Mouse (Mus musculus) spleen, adult 2 months (tissue): ENCODE measurements around the gene Diablo. TPM values are rescaled to one million over a fixed set of nuclear protein-coding genes. Genes with fewer than 3 reads are reported as not detected.
"Not testable (repeated sequence)": the region's sequence is repeated elsewhere in the genome, so short reads cannot be mapped to it uniquely, and the experiment has no call there.

Source experiments
- DNase-seq, 2 experiments: peaks; one replicate each; pipeline versions ENCODE4 v3.0.0 to v3.0.0-alpha.2; 2012 to 2021; ENCODE audit warnings: low spot score in 2 of 2, low read depth in 1 of 2
- H3K27ac ChIP-seq: fragments of 200-500 bp; 2 replicates; pipeline ENCODE4 v1.5.1; 2012; ENCODE audit warnings: low read length, inconsistent platforms; ENCODE audit not compliant: insufficient read depth
- H3K27me3 ChIP-seq: fragments of 200-500 bp; 2 replicates; pipeline ENCODE4 v1.6.1; 2012; ENCODE audit warnings: mild to moderate bottlenecking, moderate library complexity, low read length, inconsistent platforms; ENCODE audit not compliant: control insufficient read depth, insufficient read depth
- H3K36me3 ChIP-seq: fragments of 200-500 bp; 2 replicates; pipeline ENCODE4 v1.6.1; 2012; ENCODE audit warnings: mild to moderate bottlenecking, low read length, inconsistent platforms; ENCODE audit not compliant: control insufficient read depth, insufficient read depth
- H3K4me1 ChIP-seq: fragments of 200-500 bp; 2 replicates; pipeline ENCODE4 v1.6.1; 2011; ENCODE audit warnings: inconsistent platforms; ENCODE audit not compliant: control insufficient read depth, insufficient read depth, insufficient read length
- H3K4me3 ChIP-seq: fragments of 200-500 bp; 2 replicates; pipeline ENCODE4 v1.5.1; 2011; ENCODE audit warnings: mild to moderate bottlenecking, inconsistent platforms; ENCODE audit not compliant: insufficient read depth, insufficient read length; ENCODE audit errors: extremely low read depth
- CTCF ChIP-seq: fragments of 200-500 bp; IDR thresholded peaks from 2 replicates; pipeline ENCODE4 v1.5.1; 2011; ENCODE audit warnings: mild to moderate bottlenecking, inconsistent platforms; ENCODE audit not compliant: insufficient read depth, insufficient read length, insufficient replicate concordance; ENCODE audit errors: extremely low read depth
- POLR2A ChIP-seq: fragments of 200-500 bp; IDR thresholded peaks from 2 replicates; pipeline ENCODE4 v1.6.1; 2011; ENCODE audit warnings: low read depth, low read length, inconsistent platforms
- WGBS: fragments of 180-500 bp; shearing (Covaris S2); methylation state at CpG from one replicate; pipeline ENCODE4 v1.1.7; 2018; 5-methylcytosine and 5-hydroxymethylcytosine counted together
- polyA plus RNA-seq: library from polyadenylated mRNA; depleted of rRNA; stranded (reverse); fragments of >200 nt; gene quantifications from 2 replicates; pipeline ENCODE4 v1.2.3, GENCODE M21; 2012

Diablo gene
- polyA plus RNA-seq, 1 experiment, result 37.6 TPM

- H3K36me3 ChIP-seq, result peaks cover 5% of the 10 kb centered on the region
- no peak overlapping the region for H3K4me3 ChIP-seq
- no peaks in the 10 kb centered on the region for H3K27me3 ChIP-seq
- 89% methylated on average over 1 of the region's 1 CpGs for WGBS
- H3K4me1 ChIP-seq, result peaks cover 4% of the 10 kb centered on the region
- no peak for DNase-seq
- TF ChIP-seq POLR2A (no peak), CTCF (no peak)
- no peak overlapping the region for H3K27ac ChIP-seq
Observed at GRCm38 (mm10) chr5:123522166-123522565, 1.8 kb downstream of the Diablo start.

GRCm38 (mm10) chr5:123521621-123522020, 2.4 kb downstream of the Diablo start:
- Histone ChIP-seq H3K27ac (no peak overlapping the region), H3K4me3 (no peak overlapping the region), H3K36me3 (peaks cover 6% of the 10 kb centered on the region), H3K27me3 (no peaks in the 10 kb centered on the region), H3K4me1 (peaks cover 4% of the 10 kb centered on the region)
- DNase-seq, result no peak
- no peak for TF ChIP-seq POLR2A
- no peak for TF ChIP-seq CTCF
- 93% methylated on average over 1 of the region's 1 CpGs for WGBS

GRCm38 (mm10) chr5:123520666-123521065, 3.3 kb downstream of the Diablo start:
- Histone ChIP-seq H3K4me3 (no peak overlapping the region), H3K27me3 (no peaks in the 10 kb centered on the region), H3K27ac (no peak overlapping the region), H3K36me3 (peaks cover 6% of the 10 kb centered on the region), H3K4me1 (peaks cover 4% of the 10 kb centered on the region)
- 95% methylated on average over 9 of the region's 9 CpGs for WGBS
- no peak for DNase-seq
- no peak for TF ChIP-seq POLR2A
- no peak for TF ChIP-seq CTCF

GRCm38 (mm10) chr5:123514871-123515270, 9.1 kb downstream of the Diablo start:
- 94% methylated on average over 5 of the region's 5 CpGs for WGBS

GRCm38 (mm10) chr5:123512102-123512501, 11.9 kb downstream of the Diablo start:
- Histone ChIP-seq H3K4me1 (peaks cover 6% of the 10 kb centered on the region; the same call in 1 of the 2 replicates), H3K36me3 (peaks cover 3% of the 10 kb centered on the region), H3K27ac (no peak overlapping the region), H3K27me3 (peaks cover 6% of the 10 kb centered on the region), H3K4me3 (no peak overlapping the region)
- WGBS, result 84% methylated on average over 3 of the region's 3 CpGs
- TF ChIP-seq POLR2A (no peak), CTCF (no peak)
- no peak for DNase-seq

More at GRCm38 (mm10) chr5:123514871-123515270, 9.1 kb downstream of the Diablo start:
- H3K4me1 ChIP-seq, result no peaks in the 10 kb centered on the region
- H3K4me3 ChIP-seq, result no peak overlapping the region
- no peak overlapping the region for H3K27ac ChIP-seq
- DNase-seq, result no peak
- no peak for TF ChIP-seq CTCF
- peaks cover 8% of the 10 kb centered on the region for H3K36me3 ChIP-seq
- H3K27me3 ChIP-seq, result no peaks in the 10 kb centered on the region

- not testable (repeated sequence) for H3K4me1 ChIP-seq, H3K36me3 ChIP-seq, H3K27ac ChIP-seq, H3K4me3 ChIP-seq, DNase-seq, H3K27me3 ChIP-seq
- 77% methylated on average over 3 of the region's 3 CpGs for WGBS
Observed at GRCm38 (mm10) chr5:123511426-123511825, 12.6 kb downstream of the Diablo start.

- peaks cover 6% of the 10 kb centered on the region; the same call in 1 of the 2 replicates for H3K4me1 ChIP-seq
- H3K36me3 ChIP-seq, result no peaks in the 10 kb centered on the region; the same call in 1 of the 2 replicates
- no peak for DNase-seq
- H3K27ac ChIP-seq, result no peak within 1 kb of the TSS
- peaks cover 6% of the 10 kb centered on the region for H3K27me3 ChIP-seq
- H3K4me3 ChIP-seq, result no peak within 1 kb of the TSS
- no peak for TF ChIP-seq POLR2A
- no peak for TF ChIP-seq CTCF
- WGBS, result 84% methylated on average over 5 of the region's 5 CpGs
Observed at GRCm38 (mm10) chr5:123510160-123510559, 13.8 kb downstream of the Diablo start, which contains the start of gene B3gnt4. Gene B3gnt4, plus strand, starts transcription at chr5:123510460.
